Mouse (Mus musculus): Measurements from ENCODE around the gene Tectb. TPM values are rescaled to one million over a fixed set of nuclear protein-coding genes. Genes with fewer than 3 reads are reported as not detected.
A peak's percentile ranks its signal among the peaks of the same experiment; 100 is the strongest.
"Not testable (repeated sequence)": the region's sequence is repeated elsewhere in the genome, so short reads cannot be mapped to it uniquely, and the experiment has no call there.

Gene Tectb
- polyA plus RNA-seq, 1 experiment from 2014 or later: 0.48 TPM

GRCm38 (mm10) chr19:55169236-55169729, 11.2 kb upstream of the Tectb start:
- H3K9ac ChIP-seq (ENCODE audit: low read length); H3K4me2 ChIP-seq (ENCODE audit: low read depth, low read length); H3K4me3 ChIP-seq (ENCODE audit: low read length); H3K36me3 ChIP-seq (ENCODE audit: control insufficient read depth, insufficient read depth, low read length); H3K9me3 ChIP-seq (ENCODE audit: control insufficient read depth, low read length); ATAC-seq (ENCODE audit: low read depth); H3K27me3 ChIP-seq (ENCODE audit: control insufficient read depth, insufficient read depth, low read depth, low read length): not testable (repeated sequence)
- WGBS: 84% methylated on average over 8 of the region's 8 CpGs
- peaks cover 14% of the 10 kb centered on the region for H3K4me1 ChIP-seq (replicated peaks; ENCODE audit: control insufficient read depth, insufficient read depth, low read length)
- H3K27ac ChIP-seq (ENCODE audit: low read length): peak overlapping the region; percentile 24; the same call in 1 of the 2 replicates

- no peak overlapping the region for H3K4me3 ChIP-seq (ENCODE audit: low read length)
- no peak overlapping the region for H3K9ac ChIP-seq (ENCODE audit: low read length)
- H3K9me3 ChIP-seq (ENCODE audit: control insufficient read depth, low read length): peaks cover 7% of the 10 kb centered on the region
- no peak for ATAC-seq (ENCODE audit: low read depth)
- H3K4me1 ChIP-seq (replicated peaks; ENCODE audit: control insufficient read depth, insufficient read depth, low read length): peaks cover 14% of the 10 kb centered on the region
- H3K4me2 ChIP-seq (ENCODE audit: low read depth, low read length): no peak overlapping the region
- H3K27me3 ChIP-seq (ENCODE audit: control insufficient read depth, insufficient read depth, low read depth, low read length): no peaks in the 10 kb centered on the region
- no peak overlapping the region for H3K27ac ChIP-seq (ENCODE audit: low read length)
- H3K36me3 ChIP-seq (ENCODE audit: control insufficient read depth, insufficient read depth, low read length): no peaks in the 10 kb centered on the region
These were observed 10.1 kb upstream of the Tectb start for GRCm38 (mm10) chr19:55170399-55170798.

- Histone ChIP-seq H3K4me2 (ENCODE audit: low read depth, low read length) (no peak overlapping the region), H3K27ac (ENCODE audit: low read length) (no peak overlapping the region), H3K9me3 (ENCODE audit: control insufficient read depth, low read length) (peaks cover 7% of the 10 kb centered on the region), H3K9ac (ENCODE audit: low read length) (no peak overlapping the region), H3K36me3 (ENCODE audit: control insufficient read depth, insufficient read depth, low read length) (no peaks in the 10 kb centered on the region), H3K4me3 (ENCODE audit: low read length) (no peak overlapping the region), H3K4me1 (replicated peaks; ENCODE audit: control insufficient read depth, insufficient read depth, low read length) (peaks cover 14% of the 10 kb centered on the region), H3K27me3 (ENCODE audit: control insufficient read depth, insufficient read depth, low read depth, low read length) (no peaks in the 10 kb centered on the region)
- no peak for ATAC-seq (ENCODE audit: low read depth)
- 29% methylated on average over 1 of the region's 1 CpGs for WGBS
These were observed 8.9 kb upstream of the Tectb start for GRCm38 (mm10) chr19:55171585-55171984.

- H3K27ac ChIP-seq (ENCODE audit: low read length): no peak overlapping the region
- no peaks in the 10 kb centered on the region for H3K36me3 ChIP-seq (ENCODE audit: control insufficient read depth, insufficient read depth, low read length)
- H3K4me3 ChIP-seq (ENCODE audit: low read length): no peak overlapping the region
- H3K9me3 ChIP-seq (ENCODE audit: control insufficient read depth, low read length): no peaks in the 10 kb centered on the region
- H3K27me3 ChIP-seq (ENCODE audit: control insufficient read depth, insufficient read depth, low read depth, low read length): no peaks in the 10 kb centered on the region; the same call in 1 of the 2 replicates
- ATAC-seq (ENCODE audit: low read depth): no peak
- no peaks in the 10 kb centered on the region for H3K4me1 ChIP-seq (replicated peaks; ENCODE audit: control insufficient read depth, insufficient read depth, low read length)
- H3K4me2 ChIP-seq (ENCODE audit: low read depth, low read length): no peak overlapping the region
- WGBS: 88% methylated on average over 3 of the region's 3 CpGs
- no peak overlapping the region for H3K9ac ChIP-seq (ENCODE audit: low read length)
These were observed 3.4 kb upstream of the Tectb start for GRCm38 (mm10) chr19:55177143-55177542.

GRCm38 (mm10) chr19:55184442-55184841, 3.9 kb downstream of the Tectb start:
- H3K27me3 ChIP-seq (ENCODE audit: control insufficient read depth, insufficient read depth, low read depth, low read length): no peaks in the 10 kb centered on the region; the same call in 1 of the 2 replicates
- peak; percentile 45 for ATAC-seq (ENCODE audit: low read depth)
- H3K4me1 ChIP-seq (replicated peaks; ENCODE audit: control insufficient read depth, insufficient read depth, low read length): no peaks in the 10 kb centered on the region; the same call in 1 of the 2 replicates
- H3K4me3 ChIP-seq (ENCODE audit: low read length): no peak overlapping the region
- no peaks in the 10 kb centered on the region for H3K9me3 ChIP-seq (ENCODE audit: control insufficient read depth, low read length)
- H3K9ac ChIP-seq (ENCODE audit: low read length): no peak overlapping the region
- H3K36me3 ChIP-seq (ENCODE audit: control insufficient read depth, insufficient read depth, low read length): no peaks in the 10 kb centered on the region
- no peak overlapping the region for H3K4me2 ChIP-seq (ENCODE audit: low read depth, low read length)
- no peak overlapping the region for H3K27ac ChIP-seq (ENCODE audit: low read length)
- WGBS: 61% methylated on average over 7 of the region's 7 CpGs

GRCm38 (mm10) chr19:55185074-55185473, 4.5 kb downstream of the Tectb start:
- H3K27me3 ChIP-seq (ENCODE audit: control insufficient read depth, insufficient read depth, low read depth, low read length): no peaks in the 10 kb centered on the region
- H3K4me1 ChIP-seq (replicated peaks; ENCODE audit: control insufficient read depth, insufficient read depth, low read length): no peaks in the 10 kb centered on the region; the same call in 1 of the 2 replicates
- H3K9ac ChIP-seq (ENCODE audit: low read length): no peak overlapping the region
- ATAC-seq (ENCODE audit: low read depth): no peak
- WGBS: 66% methylated on average over 7 of the region's 7 CpGs
- no peak overlapping the region for H3K27ac ChIP-seq (ENCODE audit: low read length)
- no peak overlapping the region for H3K4me2 ChIP-seq (ENCODE audit: low read depth, low read length)
- no peaks in the 10 kb centered on the region for H3K9me3 ChIP-seq (ENCODE audit: control insufficient read depth, low read length)
- H3K36me3 ChIP-seq (ENCODE audit: control insufficient read depth, insufficient read depth, low read length): no peaks in the 10 kb centered on the region
- H3K4me3 ChIP-seq (ENCODE audit: low read length): no peak overlapping the region

GRCm38 (mm10) chr19:55185651-55186050, 5.1 kb downstream of the Tectb start:
- H3K27ac ChIP-seq (ENCODE audit: low read length): no peak overlapping the region
- H3K27me3 ChIP-seq (ENCODE audit: control insufficient read depth, insufficient read depth, low read depth, low read length): no peaks in the 10 kb centered on the region
- H3K4me3 ChIP-seq (ENCODE audit: low read length): no peak overlapping the region
- H3K9ac ChIP-seq (ENCODE audit: low read length): no peak overlapping the region
- no peaks in the 10 kb centered on the region for H3K9me3 ChIP-seq (ENCODE audit: control insufficient read depth, low read length)
- WGBS: 64% methylated on average over 3 of the region's 3 CpGs
- no peak for ATAC-seq (ENCODE audit: low read depth)
- no peaks in the 10 kb centered on the region for H3K36me3 ChIP-seq (ENCODE audit: control insufficient read depth, insufficient read depth, low read length)
- H3K4me2 ChIP-seq (ENCODE audit: low read depth, low read length): no peak overlapping the region
- H3K4me1 ChIP-seq (replicated peaks; ENCODE audit: control insufficient read depth, insufficient read depth, low read length): no peaks in the 10 kb centered on the region; the same call in 1 of the 2 replicates

- H3K27ac ChIP-seq (ENCODE audit: low read length): no peak overlapping the region
These were observed 9.5 kb downstream of the Tectb start for GRCm38 (mm10) chr19:55190065-55190464.

GRCm38 (mm10) chr19:55191596-55191995, 11.1 kb downstream of the Tectb start:
- ATAC-seq (ENCODE audit: low read depth): no peak
- H3K27me3 ChIP-seq (ENCODE audit: control insufficient read depth, insufficient read depth, low read depth, low read length): no peaks in the 10 kb centered on the region
- peaks cover 41% of the 10 kb centered on the region for H3K4me1 ChIP-seq (replicated peaks; ENCODE audit: control insufficient read depth, insufficient read depth, low read length)
- H3K4me3 ChIP-seq (ENCODE audit: low read length): no peak overlapping the region
- H3K9me3 ChIP-seq (ENCODE audit: control insufficient read depth, low read length): no peaks in the 10 kb centered on the region
- 57% methylated on average over 2 of the region's 2 CpGs for WGBS
- H3K36me3 ChIP-seq (ENCODE audit: control insufficient read depth, insufficient read depth, low read length): no peaks in the 10 kb centered on the region
- peak overlapping the region; percentile 52; the same call in 1 of the 2 replicates for H3K9ac ChIP-seq (ENCODE audit: low read length)
- H3K27ac ChIP-seq (ENCODE audit: low read length): peak overlapping the region; percentile 93
- H3K4me2 ChIP-seq (ENCODE audit: low read depth, low read length): no peak overlapping the region

More at GRCm38 (mm10) chr19:55190065-55190464, 9.5 kb downstream of the Tectb start:
- no peak overlapping the region for H3K4me2 ChIP-seq (ENCODE audit: low read depth, low read length)
- ATAC-seq (ENCODE audit: low read depth): no peak
- H3K27me3 ChIP-seq (ENCODE audit: control insufficient read depth, insufficient read depth, low read depth, low read length): no peaks in the 10 kb centered on the region
- no peaks in the 10 kb centered on the region for H3K9me3 ChIP-seq (ENCODE audit: control insufficient read depth, low read length)
- H3K4me1 ChIP-seq (replicated peaks; ENCODE audit: control insufficient read depth, insufficient read depth, low read length): peaks cover 35% of the 10 kb centered on the region
- H3K9ac ChIP-seq (ENCODE audit: low read length): no peak overlapping the region
- H3K4me3 ChIP-seq (ENCODE audit: low read length): no peak overlapping the region
- WGBS: 76% methylated on average over 5 of the region's 5 CpGs
- H3K36me3 ChIP-seq (ENCODE audit: control insufficient read depth, insufficient read depth, low read length): no peaks in the 10 kb centered on the region
